Mouse (Mus musculus): ENCODE results near the gene Srsf2.

Gene Srsf2

DNA sequence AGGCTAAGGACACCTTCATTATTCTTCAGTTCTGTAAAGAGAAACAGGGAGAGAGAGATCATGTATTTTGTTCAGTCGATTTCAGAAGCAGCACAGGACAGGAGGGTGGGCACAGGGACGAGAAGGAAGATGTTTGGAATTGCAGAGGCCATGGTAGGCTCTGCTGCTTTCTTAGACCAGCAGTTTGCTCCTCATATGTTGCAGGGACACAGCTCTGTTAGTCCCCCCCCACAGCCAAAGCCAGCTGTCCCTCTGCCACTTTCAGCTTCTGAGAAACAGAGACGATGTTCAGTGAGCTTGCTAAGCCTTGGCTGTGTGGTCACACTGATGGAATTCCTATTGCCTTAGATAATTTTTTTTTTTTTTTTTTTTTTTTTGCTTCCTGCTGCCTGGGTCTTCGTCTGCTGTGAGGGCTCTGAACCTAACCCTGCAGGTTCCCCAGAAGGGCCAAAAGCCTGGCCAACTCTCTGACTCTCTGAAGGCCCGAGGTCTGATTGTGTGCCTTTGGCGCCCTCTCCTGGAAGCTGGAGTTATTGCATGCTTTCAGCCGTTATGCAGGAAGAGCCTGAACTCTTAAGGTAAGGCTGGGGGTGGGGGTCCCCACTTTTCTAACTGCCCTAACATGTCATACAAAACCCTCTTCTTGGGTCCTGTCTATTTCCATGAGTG, 44.8 kb downstream of the Srsf2 start:
- peak; percentile 92 for DNase-seq

GRCm38 (mm10) chr11:116807526-116807925, 45.4 kb downstream of the Srsf2 start:
- DNase-seq = no peak

DNA sequence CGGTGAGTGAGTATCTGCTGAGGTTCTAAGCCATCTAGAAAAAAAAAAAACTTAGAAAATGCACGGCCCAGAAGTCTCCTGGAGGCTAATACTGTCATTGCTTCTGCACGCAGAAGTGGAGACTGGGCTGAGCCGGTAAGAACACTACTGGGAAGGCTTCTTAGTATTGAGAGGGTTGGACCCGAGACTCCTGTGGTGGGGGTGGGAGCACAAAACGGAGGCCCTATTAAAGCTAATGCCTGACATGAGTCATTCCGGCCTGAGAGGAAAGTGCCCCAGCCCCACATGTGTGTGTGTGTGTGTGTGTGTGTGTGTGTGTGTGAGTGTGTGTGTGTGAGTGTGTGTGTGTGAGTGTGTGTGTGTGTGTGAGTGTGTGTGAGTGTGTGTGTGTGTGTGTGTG, 45.8 kb downstream of the Srsf2 start:
- DNase-seq = no peak

GRCm38 (mm10) chr11:116806136-116807071, 46.5 kb downstream of the Srsf2 start:
- no peak for DNase-seq

- DNase-seq = no peak
Measured at GRCm38 (mm10) chr11:116802709-116803108, 50.2 kb downstream of the Srsf2 start.

GRCm38 (mm10) chr11:116801106-116801505, 51.8 kb downstream of the Srsf2 start:
- no peak for DNase-seq
